Mouse (Mus musculus): ENCODE data around the gene Adcy2. TPM values are rescaled to one million over a fixed set of nuclear protein-coding genes. Genes with fewer than 3 reads are reported as not detected.

Gene Adcy2
- total RNA-seq, 1 experiment, result 1.3 TPM

DNA sequence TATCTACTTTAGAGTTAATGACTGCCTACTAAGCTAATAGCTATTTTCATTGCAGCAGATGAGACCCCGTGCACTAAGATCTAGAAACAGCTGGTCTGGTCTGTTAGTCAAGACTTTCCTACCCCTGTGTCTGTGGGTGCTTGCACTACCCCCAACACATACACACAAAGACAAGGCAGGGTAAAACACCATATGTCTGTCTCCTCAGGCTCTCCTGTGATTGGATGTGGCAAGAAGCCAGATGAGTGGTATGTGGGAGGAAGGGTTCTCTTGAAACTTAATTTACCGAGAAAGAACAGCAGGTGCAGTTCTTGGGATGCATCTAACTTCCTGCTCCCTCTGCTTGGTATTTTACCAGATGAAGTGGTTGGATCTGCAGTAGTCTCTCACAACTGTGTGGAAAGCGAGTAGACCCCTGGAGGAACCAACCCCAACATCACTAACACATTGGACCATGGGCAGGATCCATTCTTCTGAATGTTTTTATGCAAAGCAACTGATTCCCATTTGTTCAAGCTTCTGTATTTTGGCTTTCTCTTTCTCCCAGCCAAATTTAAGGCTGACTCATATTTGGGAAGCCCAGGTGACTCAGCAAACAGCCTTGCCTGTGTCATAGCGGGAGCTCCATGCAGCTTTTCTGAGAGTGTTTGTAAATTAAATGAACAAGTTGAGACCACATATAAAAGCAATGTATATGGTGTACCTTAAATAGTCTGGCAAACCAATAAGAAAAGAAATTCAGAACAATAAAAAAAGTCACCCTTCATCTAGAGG is 183.4 kb downstream of the Adcy2 start:
- H3K9me3 ChIP-seq (ENCODE audit: control insufficient read depth, insufficient read depth, low read depth, low read length), result no peaks in the 10 kb centered on the region
- TF ChIP-seq ZNF384 (IDR thresholded peaks at IDR 0.05; ENCODE audit: low read depth, low read length) (no peak), HCFC1 (IDR thresholded peaks at IDR 0.05; ENCODE audit: borderline replicate concordance, insufficient read depth, low read length) (no peak), ZC3H11A (IDR thresholded peaks at IDR 0.05; ENCODE audit: borderline replicate concordance, low read depth, low read length) (no peak), CHD2 (IDR thresholded peaks at IDR 0.05; ENCODE audit: low read depth, low read length) (no peak), MAFK (IDR thresholded peaks at IDR 0.05; ENCODE audit: insufficient read depth, low read depth, low read length) (no peak)
- no peak overlapping the region for H3K27ac ChIP-seq (ENCODE audit: insufficient read depth, low read depth, low read length, poor library complexity, severe bottlenecking)
- no peak for DNase-seq (ENCODE audit: low read depth, low spot score)
- H3K4me1 ChIP-seq (ENCODE audit: control insufficient read depth in 2 of 2, insufficient read depth in 2 of 2, low read length in 2 of 2, poor library complexity in 1 of 2), result no peaks in the 10 kb centered on the region
- no peak overlapping the region for H3K9ac ChIP-seq (ENCODE audit: insufficient read depth, low read depth, low read length, poor library complexity, severe bottlenecking)
- H3K4me3 ChIP-seq (ENCODE audit: insufficient read depth in 1 of 2, low read depth in 1 of 2, low read length in 2 of 2, poor library complexity in 1 of 2, severe bottlenecking in 1 of 2), result no peak overlapping the region
- no peaks in the 10 kb centered on the region for H3K36me3 ChIP-seq (ENCODE audit: control insufficient read depth, insufficient read depth, low read length, poor library complexity, severe bottlenecking)
- in situ Hi-C loops (cut with MboI; ENCODE audit: low sequenced_read_pairs in 2 of 2, unreplicated experiment in 2 of 2), result no loop called here

GRCm38 (mm10) chr13:68811185-68811584 is 188.2 kb downstream of the Adcy2 start:
- in situ Hi-C loops (cut with MboI; ENCODE audit: low sequenced_read_pairs in 2 of 2, unreplicated experiment in 2 of 2), result no loop called here
- no peak for DNase-seq (ENCODE audit: low read depth, low spot score)
- TF ChIP-seq ZC3H11A (IDR thresholded peaks at IDR 0.05; ENCODE audit: borderline replicate concordance, low read depth, low read length) (no peak), ZNF384 (IDR thresholded peaks at IDR 0.05; ENCODE audit: low read depth, low read length) (no peak), MAFK (IDR thresholded peaks at IDR 0.05; ENCODE audit: insufficient read depth, low read depth, low read length) (no peak), CHD2 (IDR thresholded peaks at IDR 0.05; ENCODE audit: low read depth, low read length) (no peak), HCFC1 (IDR thresholded peaks at IDR 0.05; ENCODE audit: borderline replicate concordance, insufficient read depth, low read length) (no peak)

DNA sequence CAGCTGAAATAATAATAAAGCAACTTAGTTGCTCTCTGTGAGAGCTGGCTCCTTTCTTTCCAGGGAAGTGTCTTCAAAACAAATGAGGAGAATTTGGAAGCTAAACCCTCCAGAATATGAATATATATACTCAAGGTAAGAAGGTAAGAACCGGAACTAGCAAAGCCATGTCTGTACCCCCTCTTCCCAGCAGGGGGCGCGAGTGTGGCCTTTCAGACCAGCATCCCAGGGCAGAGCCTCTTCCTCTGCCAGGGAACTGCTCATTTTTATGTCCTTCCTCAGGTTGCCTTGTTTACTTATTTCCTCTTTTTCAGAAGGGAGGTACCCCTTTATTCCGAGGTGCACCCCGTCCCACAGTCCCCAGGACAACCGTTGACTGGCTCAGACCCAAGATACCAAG is 199.6 kb downstream of the Adcy2 start:
- H3K9me3 ChIP-seq (ENCODE audit: control insufficient read depth, insufficient read depth, low read depth, low read length), result no peaks in the 10 kb centered on the region
- no peaks in the 10 kb centered on the region for H3K36me3 ChIP-seq (ENCODE audit: control insufficient read depth, insufficient read depth, low read length, poor library complexity, severe bottlenecking)
- no peak overlapping the region for H3K9ac ChIP-seq (ENCODE audit: insufficient read depth, low read depth, low read length, poor library complexity, severe bottlenecking)
- no peak overlapping the region for H3K27ac ChIP-seq (ENCODE audit: insufficient read depth, low read depth, low read length, poor library complexity, severe bottlenecking)
- H3K4me1 ChIP-seq (ENCODE audit: control insufficient read depth in 2 of 2, insufficient read depth in 2 of 2, low read length in 2 of 2, poor library complexity in 1 of 2), result no peaks in the 10 kb centered on the region
- in situ Hi-C loops (cut with MboI; ENCODE audit: low sequenced_read_pairs in 2 of 2, unreplicated experiment in 2 of 2), result no loop called here
- TF ChIP-seq ZNF384 (IDR thresholded peaks at IDR 0.05; ENCODE audit: low read depth, low read length), result no peak
- no peak for TF ChIP-seq CHD2 (IDR thresholded peaks at IDR 0.05; ENCODE audit: low read depth, low read length)
- TF ChIP-seq ZC3H11A (IDR thresholded peaks at IDR 0.05; ENCODE audit: borderline replicate concordance, low read depth, low read length), result no peak
- TF ChIP-seq MAFK (IDR thresholded peaks at IDR 0.05; ENCODE audit: insufficient read depth, low read depth, low read length), result no peak
- TF ChIP-seq HCFC1 (IDR thresholded peaks at IDR 0.05; ENCODE audit: borderline replicate concordance, insufficient read depth, low read length), result no peak
- peak; percentile 22 for DNase-seq (ENCODE audit: low read depth, low spot score)
- no peak overlapping the region for H3K4me3 ChIP-seq (ENCODE audit: insufficient read depth in 1 of 2, low read depth in 1 of 2, low read length in 2 of 2, poor library complexity in 1 of 2, severe bottlenecking in 1 of 2)

More at GRCm38 (mm10) chr13:68811185-68811584, 188.2 kb downstream of the Adcy2 start:
- Histone ChIP-seq H3K36me3 (ENCODE audit: control insufficient read depth, insufficient read depth, low read length, poor library complexity, severe bottlenecking) (no peaks in the 10 kb centered on the region), H3K27ac (ENCODE audit: insufficient read depth, low read depth, low read length, poor library complexity, severe bottlenecking) (no peak overlapping the region), H3K9me3 (ENCODE audit: control insufficient read depth, insufficient read depth, low read depth, low read length) (no peaks in the 10 kb centered on the region), H3K9ac (ENCODE audit: insufficient read depth, low read depth, low read length, poor library complexity, severe bottlenecking) (no peak overlapping the region), H3K4me1 (ENCODE audit: control insufficient read depth in 2 of 2, insufficient read depth in 2 of 2, low read length in 2 of 2, poor library complexity in 1 of 2) (no peaks in the 10 kb centered on the region), H3K4me3 (ENCODE audit: insufficient read depth in 1 of 2, low read depth in 1 of 2, low read length in 2 of 2, poor library complexity in 1 of 2, severe bottlenecking in 1 of 2) (no peak overlapping the region)

DNA sequence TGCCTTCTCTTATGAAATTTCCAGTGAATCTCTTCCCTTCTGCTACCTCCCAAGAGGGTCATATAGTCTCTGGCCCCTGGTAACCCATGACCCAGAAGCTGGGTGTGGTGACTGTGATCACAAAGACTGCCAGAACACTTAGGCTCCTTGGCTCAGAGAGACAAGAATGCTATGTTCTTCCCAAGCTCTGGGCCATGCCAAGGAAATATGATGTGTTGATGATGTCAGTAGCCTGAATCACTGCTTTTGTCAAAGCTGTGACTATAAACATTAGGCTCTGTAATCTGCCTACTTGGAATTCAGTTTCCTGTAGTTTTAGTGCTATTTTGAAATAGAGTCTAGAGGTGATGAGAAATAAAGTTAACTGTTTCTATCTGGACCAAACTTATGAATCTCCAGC is 206.1 kb downstream of the Adcy2 start:
- Histone ChIP-seq H3K4me3 (ENCODE audit: insufficient read depth in 1 of 2, low read depth in 1 of 2, low read length in 2 of 2, poor library complexity in 1 of 2, severe bottlenecking in 1 of 2) (no peak overlapping the region), H3K9me3 (ENCODE audit: control insufficient read depth, insufficient read depth, low read depth, low read length) (no peaks in the 10 kb centered on the region), H3K36me3 (ENCODE audit: control insufficient read depth, insufficient read depth, low read length, poor library complexity, severe bottlenecking) (no peaks in the 10 kb centered on the region), H3K4me1 (ENCODE audit: control insufficient read depth in 2 of 2, insufficient read depth in 2 of 2, low read length in 2 of 2, poor library complexity in 1 of 2) (no peaks in the 10 kb centered on the region), H3K9ac (ENCODE audit: insufficient read depth, low read depth, low read length, poor library complexity, severe bottlenecking) (no peak overlapping the region), H3K27ac (ENCODE audit: insufficient read depth, low read depth, low read length, poor library complexity, severe bottlenecking) (no peak overlapping the region)
- in situ Hi-C loops (cut with MboI; ENCODE audit: low sequenced_read_pairs in 2 of 2, unreplicated experiment in 2 of 2), result no loop called here
- DNase-seq (ENCODE audit: low read depth, low spot score), result no peak
- TF ChIP-seq HCFC1 (IDR thresholded peaks at IDR 0.05; ENCODE audit: borderline replicate concordance, insufficient read depth, low read length) (no peak), MAFK (IDR thresholded peaks at IDR 0.05; ENCODE audit: insufficient read depth, low read depth, low read length) (no peak), CHD2 (IDR thresholded peaks at IDR 0.05; ENCODE audit: low read depth, low read length) (no peak), ZC3H11A (IDR thresholded peaks at IDR 0.05; ENCODE audit: borderline replicate concordance, low read depth, low read length) (no peak), ZNF384 (IDR thresholded peaks at IDR 0.05; ENCODE audit: low read depth, low read length) (no peak)

Measured in ES-E14 (cell line).